Mouse (Mus musculus) limb, embryonic 13.5 days (tissue): Measurements from ENCODE around the gene Nxph4. TPM values are rescaled to one million over a fixed set of nuclear protein-coding genes. Genes with fewer than 3 reads are reported as not detected.

ENCODE experiments used
- ATAC-seq: fragments of 200-750 bp; cut with Nextera tagmentation; 2 replicates; pipeline ENCODE4 v1.8.0; 2017; ENCODE audit warnings: low read depth, moderate number of reproducible peaks, moderate TSS enrichment; ENCODE audit not compliant: low FRiP score
- H3K27ac ChIP-seq: fragments of 300-500 bp; sonication (generic); 2 replicates; pipeline ENCODE4 v1.5.1; 2015; ENCODE audit warnings: inconsistent platforms, mild to moderate bottlenecking, moderate library complexity
- H3K27me3 ChIP-seq: fragments of 300-500 bp; sonication (generic); 2 replicates; pipeline ENCODE4 v1.6.1; 2015; ENCODE audit warnings: mild to moderate bottlenecking, inconsistent platforms
- H3K36me3 ChIP-seq: fragments of 300-500 bp; sonication (generic); 2 replicates; pipeline ENCODE4 v1.6.1; 2015; ENCODE audit warnings: inconsistent platforms, mild to moderate bottlenecking, moderate library complexity
- H3K4me1 ChIP-seq: fragments of 300-500 bp; sonication (generic); 2 replicates; pipeline ENCODE4 v1.6.1; 2015; ENCODE audit warnings: inconsistent platforms
- H3K4me2 ChIP-seq: fragments of 300-500 bp; sonication (generic); replicated peaks from 2 replicates; pipeline ENCODE4 v1.6.1; 2015; ENCODE audit warnings: inconsistent platforms, mild to moderate bottlenecking, moderate library complexity
- H3K4me3 ChIP-seq: fragments of 300-500 bp; sonication (generic); 2 replicates; pipeline ENCODE4 v1.5.1; 2015; ENCODE audit warnings: moderate library complexity, mild to moderate bottlenecking, inconsistent platforms
- H3K9ac ChIP-seq: fragments of 300-500 bp; sonication (generic); 2 replicates; pipeline ENCODE4 v1.6.1; 2015; ENCODE audit warnings: mild to moderate bottlenecking, inconsistent platforms
- H3K9me3 ChIP-seq: fragments of 300-500 bp; sonication (generic); 2 replicates; pipeline ENCODE4 v1.6.1; 2016; ENCODE audit warnings: inconsistent platforms
- WGBS: fragments of 180-500 bp; shearing (Covaris S2); methylation state at CpG from one replicate; pipeline ENCODE4 v1.1.7; 2015; 5-methylcytosine and 5-hydroxymethylcytosine counted together
- polyA plus RNA-seq: library from polyadenylated mRNA; unstranded; fragments of >200 nt; fragmentation: Nextera tagmentation; extraction: Ambion mirVana; gene quantifications from 2 replicates; pipeline ENCODE4 v1.2.1, GENCODE M21; 2015

Gene Nxph4
- polyA plus RNA-seq, 1 experiment from 2014 or later: 10.7 TPM

GRCm38 (mm10) chr10:127541510-127541909 lies 7.2 kb upstream of the Nxph4 start:
- no peaks in the 10 kb centered on the region for H3K4me1 ChIP-seq
- no peak overlapping the region for H3K4me2 ChIP-seq
- no peak overlapping the region for H3K4me3 ChIP-seq
- no peak overlapping the region for H3K9ac ChIP-seq
- ATAC-seq: no peak
- H3K9me3 ChIP-seq: no peaks in the 10 kb centered on the region
- peaks cover 7% of the 10 kb centered on the region for H3K27me3 ChIP-seq
- H3K27ac ChIP-seq: no peak overlapping the region
- H3K36me3 ChIP-seq: peaks cover 81% of the 10 kb centered on the region
- WGBS: 94% methylated on average over 8 of the region's 8 CpGs

- no peak overlapping the region for H3K27ac ChIP-seq
- 24% methylated on average over 7 of the region's 7 CpGs for WGBS
- H3K4me1 ChIP-seq: peaks cover 20% of the 10 kb centered on the region
- H3K9me3 ChIP-seq: no peaks in the 10 kb centered on the region
- no peak overlapping the region for H3K4me3 ChIP-seq
- peaks cover 42% of the 10 kb centered on the region for H3K27me3 ChIP-seq
- H3K4me2 ChIP-seq: no peak overlapping the region
- H3K9ac ChIP-seq: no peak overlapping the region
- peak; percentile 31; the same call in 1 of the 2 replicates for ATAC-seq
- peaks cover 46% of the 10 kb centered on the region for H3K36me3 ChIP-seq
These were observed 3.7 kb upstream of the Nxph4 start for GRCm38 (mm10) chr10:127537854-127538583.

DNA sequence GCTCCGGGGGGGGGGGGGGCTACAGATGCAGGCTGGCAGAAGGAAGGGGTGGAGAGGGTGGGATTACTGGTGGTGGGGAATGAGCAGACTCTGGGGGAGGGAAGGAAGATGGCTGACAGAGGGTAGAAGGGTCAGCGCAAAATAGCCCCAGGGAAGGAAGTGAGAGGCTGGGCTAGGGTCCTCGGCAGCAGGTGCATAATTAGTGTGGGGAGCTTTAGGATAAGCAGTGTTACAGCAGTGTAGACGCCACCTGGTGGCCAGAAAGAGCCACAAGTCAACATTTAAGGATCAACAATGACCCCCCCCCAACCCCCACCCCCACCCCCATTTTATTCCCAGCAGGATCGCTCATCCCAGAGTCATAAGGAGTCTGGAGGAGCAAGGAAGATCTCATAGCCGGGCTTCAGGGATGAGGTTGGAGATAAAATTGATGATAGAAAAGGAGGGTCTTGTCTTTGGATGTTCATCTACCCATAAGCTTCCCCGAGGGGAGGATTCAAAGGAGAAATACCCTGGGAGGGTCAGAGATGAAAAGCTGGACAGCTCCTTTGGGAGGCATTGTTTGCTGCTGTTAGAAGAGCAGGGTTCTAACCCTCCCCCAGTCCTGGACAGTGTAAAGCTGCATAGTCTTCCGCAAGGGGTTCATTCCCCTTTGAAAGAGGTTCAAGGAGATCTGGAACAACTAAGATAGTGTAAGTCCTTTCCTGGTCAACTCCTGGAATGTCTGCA lies 2.4 kb upstream of the Nxph4 start:
- H3K27ac ChIP-seq: no peak overlapping the region
- peaks cover 54% of the 10 kb centered on the region for H3K27me3 ChIP-seq
- ATAC-seq: no peak
- H3K9me3 ChIP-seq: no peaks in the 10 kb centered on the region
- no peak overlapping the region for H3K4me3 ChIP-seq
- H3K36me3 ChIP-seq: peaks cover 33% of the 10 kb centered on the region
- peaks cover 33% of the 10 kb centered on the region for H3K4me1 ChIP-seq
- WGBS: 14% methylated on average over 8 of the region's 8 CpGs
- H3K4me2 ChIP-seq: no peak overlapping the region
- no peak overlapping the region for H3K9ac ChIP-seq

GRCm38 (mm10) chr10:127534929-127535384 lies 598 bp upstream of the Nxph4 start:
- H3K27ac ChIP-seq: no peak overlapping the region
- no peak for ATAC-seq
- peaks cover 71% of the 10 kb centered on the region for H3K27me3 ChIP-seq
- peaks cover 51% of the 10 kb centered on the region for H3K4me1 ChIP-seq
- WGBS: under 1% methylated on average over 28 of the region's 30 CpGs
- H3K4me2 ChIP-seq: peak overlapping the region; percentile 90
- 0 out of 2 replicates have a peak overlapping the region, but pooled peaks have one; percentile 63 for H3K9ac ChIP-seq
- H3K4me3 ChIP-seq: peak overlapping the region; percentile 51
- no peaks in the 10 kb centered on the region for H3K9me3 ChIP-seq
- H3K36me3 ChIP-seq: peaks cover 17% of the 10 kb centered on the region

DNA sequence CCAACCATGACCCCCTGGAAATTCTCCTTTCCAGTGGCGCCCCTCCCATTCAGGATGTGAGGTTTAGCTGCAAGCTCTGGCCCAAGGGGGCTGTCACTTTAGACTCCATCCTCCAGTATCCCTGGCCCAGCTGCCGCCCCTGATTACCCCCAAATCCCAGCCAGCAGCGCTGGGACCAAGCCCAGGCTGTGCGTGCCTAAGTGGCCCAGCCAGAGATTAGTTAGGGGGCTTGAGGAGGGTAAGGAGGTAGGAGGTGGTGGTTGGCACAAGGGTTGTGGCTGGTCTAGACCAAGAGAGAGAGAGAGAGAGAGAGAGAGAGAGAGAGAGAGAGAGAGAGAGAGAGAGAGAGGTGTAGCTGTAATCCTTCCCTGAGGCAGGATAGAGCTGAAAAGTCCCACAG lies 2.8 kb downstream of the Nxph4 start:
- no peak overlapping the region for H3K9ac ChIP-seq
- WGBS: 2% methylated on average over 4 of the region's 4 CpGs
- peak overlapping the region; percentile 90 for H3K4me2 ChIP-seq
- ATAC-seq: no peak; the same call in 1 of the 2 replicates
- peaks cover 99% of the 10 kb centered on the region for H3K27me3 ChIP-seq
- peak overlapping the region; percentile 32; the same call in 1 of the 2 replicates for H3K4me3 ChIP-seq
- H3K9me3 ChIP-seq: no peaks in the 10 kb centered on the region
- peaks cover 85% of the 10 kb centered on the region for H3K4me1 ChIP-seq
- no peak overlapping the region for H3K27ac ChIP-seq
- no peaks in the 10 kb centered on the region for H3K36me3 ChIP-seq

DNA sequence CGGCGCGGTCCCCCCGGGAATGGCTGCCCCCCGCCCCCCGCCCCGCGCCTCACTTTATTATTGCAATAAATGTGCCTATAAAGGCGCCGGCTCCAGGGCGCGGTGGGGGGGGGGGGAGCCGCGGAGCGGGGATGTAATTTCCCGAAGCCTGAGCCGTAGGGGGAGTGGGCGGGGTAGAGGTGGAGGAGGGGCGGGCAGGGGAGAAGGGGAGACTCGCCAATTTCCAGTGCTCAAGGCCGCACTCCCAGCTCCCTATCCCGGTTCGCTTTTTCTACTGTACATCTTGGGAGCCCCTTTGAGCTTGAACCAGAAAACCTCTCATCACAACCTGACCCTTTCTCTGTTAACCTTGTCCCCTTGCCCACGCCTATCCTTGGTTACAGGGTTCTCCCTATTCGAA lies 3.4 kb downstream of the Nxph4 start:
- peak overlapping the region; percentile 32 for H3K4me3 ChIP-seq
- ATAC-seq: peak; percentile 60; the same call in 1 of the 2 replicates
- H3K4me2 ChIP-seq: peak overlapping the region; percentile 90
- H3K27ac ChIP-seq: no peak overlapping the region
- no peaks in the 10 kb centered on the region for H3K36me3 ChIP-seq
- no peak overlapping the region for H3K9ac ChIP-seq
- WGBS: 0% methylated on average over 18 of the region's 25 CpGs
- H3K4me1 ChIP-seq: peaks cover 91% of the 10 kb centered on the region
- H3K9me3 ChIP-seq: no peaks in the 10 kb centered on the region
- H3K27me3 ChIP-seq: peaks cover 99% of the 10 kb centered on the region

- Histone ChIP-seq H3K27me3 (peaks cover 94% of the 10 kb centered on the region), H3K9ac (no peak overlapping the region), H3K27ac (no peak overlapping the region), H3K4me2 (no peak overlapping the region), H3K9me3 (no peaks in the 10 kb centered on the region), H3K4me3 (no peak overlapping the region), H3K4me1 (peaks cover 84% of the 10 kb centered on the region), H3K36me3 (no peaks in the 10 kb centered on the region)
- WGBS: 4% methylated on average over 17 of the region's 17 CpGs
- no peak for ATAC-seq
These were observed 6.9 kb downstream of the Nxph4 start for GRCm38 (mm10) chr10:127527481-127527880.

- H3K4me3 ChIP-seq: peak overlapping the region; percentile 35
- no peaks in the 10 kb centered on the region for H3K9me3 ChIP-seq
- peak overlapping the region; percentile 50; the same call in 1 of the 2 replicates for H3K9ac ChIP-seq
- H3K27me3 ChIP-seq: peaks cover 86% of the 10 kb centered on the region
- no peak for ATAC-seq
- no peaks in the 10 kb centered on the region for H3K36me3 ChIP-seq
- H3K4me2 ChIP-seq: peak overlapping the region; percentile 60
- H3K27ac ChIP-seq: no peak overlapping the region
- peaks cover 77% of the 10 kb centered on the region for H3K4me1 ChIP-seq
- WGBS: under 1% methylated on average over 26 of the region's 26 CpGs
These were observed 7.7 kb downstream of the Nxph4 start for GRCm38 (mm10) chr10:127526681-127527080.

- no peak for ATAC-seq
- WGBS: 2% methylated on average over 26 of the region's 26 CpGs
- peak overlapping the region; percentile 35 for H3K4me3 ChIP-seq
- H3K4me2 ChIP-seq: peak overlapping the region; percentile 60
- H3K9me3 ChIP-seq: no peaks in the 10 kb centered on the region
- H3K9ac ChIP-seq: peak overlapping the region; percentile 39; the same call in 1 of the 2 replicates
- peaks cover 77% of the 10 kb centered on the region for H3K4me1 ChIP-seq
- H3K36me3 ChIP-seq: no peaks in the 10 kb centered on the region
- H3K27me3 ChIP-seq: peaks cover 79% of the 10 kb centered on the region
- no peak overlapping the region for H3K27ac ChIP-seq
These were observed 8.3 kb downstream of the Nxph4 start for GRCm38 (mm10) chr10:127526048-127526447.

DNA sequence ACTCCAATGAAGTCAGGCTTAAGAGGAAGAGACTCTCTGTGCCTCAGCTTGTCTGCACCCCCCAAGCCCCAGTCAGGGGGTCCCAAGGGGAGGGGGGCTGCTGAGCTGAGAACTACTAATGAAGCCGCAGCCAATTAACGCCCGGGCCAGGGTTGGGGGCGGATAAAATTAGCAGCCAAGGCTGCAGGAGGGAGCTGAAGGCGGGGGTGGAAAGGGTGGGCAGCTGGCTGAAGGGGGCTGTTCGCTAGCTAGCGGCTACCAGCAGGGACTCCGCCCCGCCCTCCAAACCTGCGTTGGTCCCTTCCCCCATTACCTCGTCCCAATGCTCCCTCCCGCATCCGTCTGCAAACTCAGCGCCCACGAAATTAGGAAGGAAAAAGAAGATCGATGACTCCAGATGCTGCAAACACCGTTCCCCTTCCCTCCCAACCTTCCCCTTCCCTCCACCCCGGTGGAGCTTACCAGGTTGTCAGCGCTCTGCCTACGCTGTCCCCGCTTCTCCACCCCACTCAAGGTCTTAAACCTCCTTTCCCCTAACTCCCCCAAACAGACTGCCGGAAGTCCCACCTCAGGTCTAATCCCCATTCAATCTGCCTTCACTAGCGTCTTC lies 9.6 kb downstream of the Nxph4 start:
- Histone ChIP-seq H3K36me3 (peaks cover 10% of the 10 kb centered on the region), H3K4me2 (peak overlapping the region; percentile 60), H3K27me3 (peaks cover 67% of the 10 kb centered on the region), H3K27ac (no peak overlapping the region), H3K9me3 (no peaks in the 10 kb centered on the region), H3K4me1 (peaks cover 67% of the 10 kb centered on the region), H3K9ac (peak overlapping the region; percentile 13; the same call in 1 of the 2 replicates), H3K4me3 (peak overlapping the region; percentile 35)
- no peak for ATAC-seq
- 2% methylated on average over 23 of the region's 23 CpGs for WGBS

- H3K9me3 ChIP-seq: no peaks in the 10 kb centered on the region
- H3K36me3 ChIP-seq: peaks cover 37% of the 10 kb centered on the region
- peak within 1 kb of the TSS; percentile 90 for H3K4me2 ChIP-seq
- peak within 1 kb of the TSS; percentile 72 for H3K9ac ChIP-seq
- peaks cover 46% of the 10 kb centered on the region for H3K4me1 ChIP-seq
- H3K27me3 ChIP-seq: peaks cover 55% of the 10 kb centered on the region
- under 1% methylated on average over 21 of the region's 21 CpGs for WGBS
- H3K27ac ChIP-seq: no peak within 1 kb of the TSS; the same call in 1 of the 2 replicates
- peak within 1 kb of the TSS; percentile 60 for H3K4me3 ChIP-seq
- ATAC-seq: peak; percentile 78
These were observed 12.2 kb downstream of the Nxph4 start, which contains the start of gene Shmt2 for GRCm38 (mm10) chr10:127522088-127522581. Gene Shmt2 (minus strand): TSS chr10:127522444.
